Comparison of ENCODE assay signal across 11 mouse cellular contexts in the genomic region with DNA sequence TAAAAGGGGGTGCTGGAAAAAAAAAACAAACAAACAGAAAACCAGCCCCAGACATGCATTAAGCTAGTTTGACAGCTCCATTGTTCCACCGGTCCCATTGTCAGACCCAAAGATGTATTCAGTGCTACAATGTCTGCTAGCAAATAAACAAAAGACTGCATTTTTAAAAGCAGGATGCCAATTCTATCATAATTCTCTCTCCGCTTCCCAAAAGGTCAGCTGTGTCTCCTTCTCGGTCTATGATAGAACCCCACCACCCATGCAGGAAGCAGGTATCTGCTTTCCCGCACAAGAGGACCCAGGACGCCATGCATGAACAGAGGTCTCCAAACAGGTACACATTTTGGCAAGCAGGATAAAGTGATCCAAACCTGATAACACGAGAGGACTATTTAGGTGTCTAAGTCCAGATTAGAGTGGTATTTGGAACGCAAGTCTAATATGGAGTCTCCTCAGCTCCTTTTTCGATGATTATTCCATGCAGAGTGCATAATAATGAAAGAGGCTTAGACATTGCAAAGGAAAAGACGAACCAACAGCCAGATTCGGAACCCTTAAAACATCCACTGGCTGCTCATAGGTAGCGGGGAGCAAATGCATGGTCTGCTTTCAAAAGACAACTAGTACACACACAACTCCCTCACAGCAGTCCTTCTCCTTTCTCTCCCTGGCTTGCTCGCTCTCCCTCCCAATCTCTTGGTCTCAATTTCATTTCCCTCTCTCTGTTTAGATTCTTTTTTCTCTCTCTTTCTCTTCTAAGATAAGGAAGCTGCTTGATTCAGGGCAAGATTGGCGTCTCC.
DNase-seq lines count a peak whose midpoint lies in the region; ATAC-seq lines count a peak whose summit lies in the region.
"Had no signal": no experiment of that assay in that cellular context is flagged by ENCODE, and none has a peak within 500 bp of the region (broad histone marks: within the 10 kb centered on the region; RNA-seq: fewer than 3 reads in every experiment).

No protein-coding gene starts in this region.

- H3K4me1 ChIP-seq in embryonic facial prominence, embryonic 15.5 days, result no peaks in the 10 kb centered on the region
- H3K4me1 ChIP-seq in hindbrain, embryonic 16.5 days (ENCODE audit: control insufficient read depth, insufficient read depth, low read depth, low read length), result peaks cover 4% of the 10 kb centered on the region

- H3K27me3 ChIP-seq in embryonic facial prominence, embryonic 15.5 days, result no peaks in the 10 kb centered on the region
- H3K27me3 ChIP-seq in hindbrain, embryonic 16.5 days (replicated peaks; ENCODE audit: control insufficient read depth, insufficient read depth, low read length), result no peaks in the 10 kb centered on the region

- H3K36me3 ChIP-seq in embryonic facial prominence, embryonic 15.5 days, result no peaks in the 10 kb centered on the region
- no peaks in the 10 kb centered on the region for H3K36me3 ChIP-seq in hindbrain, embryonic 16.5 days (ENCODE audit: control insufficient read depth, insufficient read depth, low read length)

- H3K27ac ChIP-seq in embryonic facial prominence, embryonic 15.5 days (replicated peaks), result no peak overlapping the region
- H3K27ac ChIP-seq in hindbrain, embryonic 16.5 days (ENCODE audit: low read depth, low read length), result peak overlapping the region; percentile 86

- H3K9ac ChIP-seq in embryonic facial prominence, embryonic 15.5 days, result no peak overlapping the region
- peak overlapping the region; percentile 70 for H3K9ac ChIP-seq in hindbrain, embryonic 16.5 days (ENCODE audit: low read depth, low read length)

- no peak for ATAC-seq in embryonic facial prominence, embryonic 15.5 days (ENCODE audit: insufficient number of reproducible peaks, low FRiP score, low TSS enrichment, low read depth)
- ATAC-seq in hindbrain, embryonic 16.5 days, result peak; percentile 73
- no peak for ATAC-seq in monocyte, adult 5-6 weeks (replicated peaks; ENCODE audit: insufficient number of reproducible peaks, low FRiP score, low TSS enrichment, poor library complexity, severe bottlenecking)

- intact Hi-C loops in left cerebral cortex, postnatal 25 days (cut with DNase I), result no loop called here
- intact Hi-C loops in left cerebral cortex, postnatal 10 days (cut with DNase I), result loop anchor here (5.0 to 10.0 kb wide), 2 partner anchors 198 to 511 kb away; no protein-coding TSS in a partner anchor

- peak overlapping the region; percentile 19; the same call in 1 of the 2 replicates for H3K4me3 ChIP-seq in embryonic facial prominence, embryonic 15.5 days (replicated peaks)
- peak overlapping the region; percentile 59 for H3K4me3 ChIP-seq in hindbrain, embryonic 16.5 days (ENCODE audit: low read length)

- no peak overlapping the region for H3K4me2 ChIP-seq in embryonic facial prominence, embryonic 15.5 days (replicated peaks)
- peak overlapping the region; percentile 40 for H3K4me2 ChIP-seq in hindbrain, embryonic 16.5 days (ENCODE audit: low read length)

- peak; percentile 36 to 48 for DNase-seq in left cerebral cortex, postnatal 25 days (ENCODE audit: low spot score in 2 of 2)
- DNase-seq in left cerebral cortex, postnatal 10 days (ENCODE audit: extremely low spot score in 1 of 2, low spot score in 2 of 2), result no peak
- DNase-seq in retina, embryonic 14.5 days (ENCODE audit: low spot score), result peak; percentile 62
- DNase-seq in thymus, adult 18-20 months, result no peak
- no peak for DNase-seq in adrenal gland, adult 18-20 months (ENCODE audit: low spot score in 2 of 2)
- DNase-seq: gastrocnemius, postnatal 10 days; kidney, adult 18-20 months; thymus, postnatal 36 days had no signal

- WGBS in embryonic facial prominence, embryonic 15.5 days, result 71% methylated on average over 13 of the region's 13 CpGs
- WGBS in hindbrain, embryonic 16.5 days, result 11% methylated on average over 13 of the region's 13 CpGs

- H3K9me3 ChIP-seq in embryonic facial prominence, embryonic 15.5 days (replicated peaks), result no peaks in the 10 kb centered on the region
- H3K9me3 ChIP-seq in hindbrain, embryonic 16.5 days (ENCODE audit: control insufficient read depth, low read length), result no peaks in the 10 kb centered on the region

Comparison
In these comparisons a context has a peak if more than half of its experiments do, and no peak if none do; other contexts are left out.
1. DNase-seq: peak in left cerebral cortex, postnatal 25 days (2 of 2) and retina, embryonic 14.5 days (single experiment); none in left cerebral cortex, postnatal 10 days (0 of 2), thymus, adult 18-20 months (0 of 2) and adrenal gland, adult 18-20 months (0 of 2).